Mouse (Mus musculus): ENCODE results near the gene Lrrc8c. TPM values are rescaled to one million over a fixed set of nuclear protein-coding genes. Genes with fewer than 3 reads are reported as not detected.
"Not testable (repeated sequence)": the region's sequence is repeated elsewhere in the genome, so short reads cannot be mapped to it uniquely, and the experiment has no call there.

Lrrc8c gene
- total RNA-seq, 1 experiment from 2014 or later = 15.8 TPM

GRCm38 (mm10) chr5:105620505-105621116, 101.4 kb downstream of the Lrrc8c start:
- no peak for ATAC-seq (ENCODE audit: extremely low read depth, insufficient number of reproducible peaks, low FRiP score, poor library complexity, severe bottlenecking)

- peak; percentile 23; the same call in 1 of the 2 replicates for ATAC-seq (ENCODE audit: extremely low read depth, insufficient number of reproducible peaks, low FRiP score, poor library complexity, severe bottlenecking)
Observed at GRCm38 (mm10) chr5:105623074-105623713, 104.0 kb downstream of the Lrrc8c start.

- no peak for ATAC-seq (ENCODE audit: extremely low read depth, insufficient number of reproducible peaks, low FRiP score, poor library complexity, severe bottlenecking)
Observed at GRCm38 (mm10) chr5:105624257-105624656, 105.1 kb downstream of the Lrrc8c start.

GRCm38 (mm10) chr5:105625504-105626150, 106.4 kb downstream of the Lrrc8c start:
- no peak for ATAC-seq (ENCODE audit: extremely low read depth, insufficient number of reproducible peaks, low FRiP score, poor library complexity, severe bottlenecking)

- no peak for ATAC-seq (ENCODE audit: extremely low read depth, insufficient number of reproducible peaks, low FRiP score, poor library complexity, severe bottlenecking)
Observed at GRCm38 (mm10) chr5:105626355-105626754, 107.2 kb downstream of the Lrrc8c start.

GRCm38 (mm10) chr5:105627093-105627492, 107.9 kb downstream of the Lrrc8c start:
- ATAC-seq (ENCODE audit: extremely low read depth, insufficient number of reproducible peaks, low FRiP score, poor library complexity, severe bottlenecking) = peak; percentile 18; the same call in 1 of the 2 replicates

GRCm38 (mm10) chr5:105629955-105630354, 110.8 kb downstream of the Lrrc8c start:
- no peak for ATAC-seq (ENCODE audit: extremely low read depth, insufficient number of reproducible peaks, low FRiP score, poor library complexity, severe bottlenecking)

- no peak for ATAC-seq (ENCODE audit: extremely low read depth, insufficient number of reproducible peaks, low FRiP score, poor library complexity, severe bottlenecking)
Observed at GRCm38 (mm10) chr5:105632066-105632465, 112.9 kb downstream of the Lrrc8c start.

GRCm38 (mm10) chr5:105635576-105635975, 116.4 kb downstream of the Lrrc8c start:
- ATAC-seq (ENCODE audit: extremely low read depth, insufficient number of reproducible peaks, low FRiP score, poor library complexity, severe bottlenecking) = no peak

- no peak for ATAC-seq (ENCODE audit: extremely low read depth, insufficient number of reproducible peaks, low FRiP score, poor library complexity, severe bottlenecking)
Observed at GRCm38 (mm10) chr5:105636484-105637191, 117.5 kb downstream of the Lrrc8c start.

- ATAC-seq (ENCODE audit: extremely low read depth, insufficient number of reproducible peaks, low FRiP score, poor library complexity, severe bottlenecking) = not testable (repeated sequence)
Observed at GRCm38 (mm10) chr5:105638266-105638665, 119.1 kb downstream of the Lrrc8c start.

GRCm38 (mm10) chr5:105638916-105639315, 119.7 kb downstream of the Lrrc8c start:
- no peak for ATAC-seq (ENCODE audit: extremely low read depth, insufficient number of reproducible peaks, low FRiP score, poor library complexity, severe bottlenecking)

- ATAC-seq (ENCODE audit: extremely low read depth, insufficient number of reproducible peaks, low FRiP score, poor library complexity, severe bottlenecking) = no peak
Observed at GRCm38 (mm10) chr5:105639363-105639762, 120.2 kb downstream of the Lrrc8c start.

- peak; percentile 95 for ATAC-seq (ENCODE audit: extremely low read depth, insufficient number of reproducible peaks, low FRiP score, poor library complexity, severe bottlenecking)
Observed at GRCm38 (mm10) chr5:105642517-105642916, 123.3 kb downstream of the Lrrc8c start.

GRCm38 (mm10) chr5:105643276-105643675, 124.1 kb downstream of the Lrrc8c start:
- no peak for ATAC-seq (ENCODE audit: extremely low read depth, insufficient number of reproducible peaks, low FRiP score, poor library complexity, severe bottlenecking)

GRCm38 (mm10) chr5:105644195-105644594, 125.0 kb downstream of the Lrrc8c start:
- ATAC-seq (ENCODE audit: extremely low read depth, insufficient number of reproducible peaks, low FRiP score, poor library complexity, severe bottlenecking) = no peak

- no peak for ATAC-seq (ENCODE audit: extremely low read depth, insufficient number of reproducible peaks, low FRiP score, poor library complexity, severe bottlenecking)
Observed at GRCm38 (mm10) chr5:105647094-105647493, 127.9 kb downstream of the Lrrc8c start.

- peak; percentile 46 for ATAC-seq (ENCODE audit: extremely low read depth, insufficient number of reproducible peaks, low FRiP score, poor library complexity, severe bottlenecking)
Observed at GRCm38 (mm10) chr5:105648648-105649287, 129.6 kb downstream of the Lrrc8c start.

GRCm38 (mm10) chr5:105649514-105650001, 130.4 kb downstream of the Lrrc8c start:
- peak; percentile 49 for ATAC-seq (ENCODE audit: extremely low read depth, insufficient number of reproducible peaks, low FRiP score, poor library complexity, severe bottlenecking)
